Mouse (Mus musculus): Measurements from ENCODE around the gene Kif5c.
A peak's percentile ranks its signal among the peaks of the same experiment; 100 is the strongest.

Gene Kif5c

DNA sequence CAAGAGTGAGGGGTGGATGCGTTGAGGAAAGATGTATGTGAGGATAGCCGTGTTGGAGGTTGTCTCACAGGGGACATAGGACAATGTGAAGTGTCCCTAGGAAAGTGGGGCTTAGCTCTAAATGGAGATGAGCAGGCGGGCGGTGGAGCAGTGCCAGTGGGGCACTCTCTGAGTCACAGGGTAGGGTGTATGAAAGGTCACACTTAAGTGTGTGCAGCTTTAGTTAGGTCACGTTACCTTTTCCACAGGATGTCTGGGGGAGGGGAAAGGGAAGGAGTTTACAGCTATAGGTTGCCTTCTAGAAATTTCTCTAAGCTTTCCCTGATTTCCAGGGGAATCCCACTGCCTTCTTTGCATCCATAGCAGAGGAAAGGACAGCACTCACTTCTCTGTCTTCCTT lies 170.4 kb downstream of the Kif5c start:
- no peak for DNase-seq (ENCODE audit: low read depth)

DNA sequence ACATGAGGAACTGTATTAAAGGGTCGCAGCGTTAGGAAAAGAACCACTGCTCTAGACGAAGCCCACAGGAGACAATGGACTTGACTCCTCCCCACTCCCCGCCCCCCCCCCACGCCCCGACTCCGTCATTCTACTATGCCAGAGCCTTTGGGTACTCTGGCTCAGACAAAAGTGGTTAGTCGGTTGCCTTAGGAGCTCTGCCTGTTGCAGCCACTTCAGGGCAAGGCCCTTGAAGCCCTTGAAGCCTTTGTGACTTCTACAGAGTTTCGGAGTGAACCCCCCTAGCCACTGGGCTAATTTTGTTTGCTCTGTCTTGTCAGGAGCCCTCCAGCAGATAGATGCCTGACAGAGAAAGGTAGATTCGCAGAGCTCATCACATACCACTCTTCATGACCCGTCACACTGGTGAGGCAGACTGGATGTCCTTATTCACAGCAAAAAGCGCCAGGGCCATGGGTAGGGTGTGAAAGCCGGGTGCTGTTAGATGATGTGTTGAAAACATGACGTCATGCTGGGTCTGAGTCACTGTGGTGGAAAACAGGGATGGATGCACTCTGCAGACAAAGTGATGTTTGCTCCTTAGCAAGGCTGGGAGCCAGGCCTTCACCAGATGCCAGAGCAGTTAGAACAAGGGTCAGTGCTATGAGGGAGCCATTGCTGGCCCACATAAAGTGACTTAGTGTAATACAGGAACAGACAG lies 178.5 kb downstream of the Kif5c start:
- DNase-seq (ENCODE audit: low read depth), result no peak

DNA sequence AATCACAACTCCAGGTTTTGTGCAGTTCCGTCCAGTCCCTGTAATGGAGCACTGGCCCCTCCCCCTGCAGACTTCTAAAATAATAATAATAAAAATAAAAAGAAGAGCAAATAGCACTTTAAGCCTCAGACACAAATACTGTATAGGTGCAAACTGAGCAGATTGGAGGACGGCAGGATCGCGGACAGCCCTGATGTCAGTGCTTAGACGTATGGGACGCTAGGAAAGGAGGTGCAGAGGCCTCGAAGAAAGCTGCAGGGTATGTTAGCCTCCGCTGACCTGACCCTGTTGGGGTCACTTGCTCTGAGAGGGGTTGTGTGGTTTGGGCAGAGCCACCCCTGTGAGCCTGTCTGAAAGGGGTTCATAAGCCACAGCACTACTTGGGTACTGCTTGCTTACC lies 185.3 kb downstream of the Kif5c start:
- no peak for DNase-seq (ENCODE audit: low read depth)

DNA sequence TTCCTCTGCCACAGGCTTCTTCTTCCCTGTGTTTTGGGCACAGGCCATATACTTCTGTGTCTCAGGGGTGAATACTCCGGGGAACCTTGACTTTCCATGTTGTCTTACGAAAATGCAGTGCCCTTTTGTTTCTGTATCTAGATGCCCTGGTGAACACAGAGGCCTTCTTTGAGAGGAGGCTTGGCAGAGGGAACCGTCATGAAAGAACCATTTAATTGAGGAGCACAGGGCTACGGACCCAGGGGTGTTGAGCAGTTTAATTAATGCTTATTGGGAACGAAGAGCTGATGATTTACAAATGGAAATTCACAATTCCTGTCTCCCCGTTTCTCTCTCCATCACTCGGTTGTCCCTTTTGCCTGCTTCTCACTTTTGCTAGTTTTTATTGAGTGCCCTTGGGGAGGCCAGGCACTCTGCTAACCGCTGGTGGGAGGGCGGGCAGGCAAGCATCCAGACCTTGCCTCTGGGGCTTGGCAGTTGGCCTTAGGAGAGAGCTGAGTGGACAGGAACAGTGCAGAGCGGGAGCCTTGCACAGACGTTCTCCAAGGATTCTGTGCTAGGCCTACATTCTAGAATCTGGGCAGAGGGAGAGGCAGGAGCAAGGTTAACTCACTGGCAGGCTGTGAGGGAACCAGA lies 186.8 kb downstream of the Kif5c start:
- no peak for DNase-seq (ENCODE audit: low read depth)

DNA sequence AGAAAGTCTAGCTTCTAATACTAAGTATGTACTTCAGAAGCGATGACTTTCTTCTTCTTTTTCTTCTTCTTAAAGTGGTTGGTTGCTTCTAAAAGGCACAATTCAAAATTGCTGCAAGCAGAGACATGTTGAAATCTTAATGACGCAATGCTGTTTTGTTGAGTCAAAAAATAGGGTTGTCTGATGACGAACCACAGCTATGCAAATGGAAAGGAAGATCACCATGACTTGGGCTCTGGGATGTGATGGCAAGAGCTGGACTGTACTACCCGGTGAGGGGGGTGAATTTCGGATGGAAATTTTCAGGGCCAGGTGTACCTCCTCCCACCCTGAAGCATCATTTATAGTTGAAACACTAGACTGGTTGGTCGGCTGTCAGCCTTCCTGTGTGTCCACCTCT lies 190.4 kb downstream of the Kif5c start:
- DNase-seq (ENCODE audit: low read depth), result peak; percentile 88

DNA sequence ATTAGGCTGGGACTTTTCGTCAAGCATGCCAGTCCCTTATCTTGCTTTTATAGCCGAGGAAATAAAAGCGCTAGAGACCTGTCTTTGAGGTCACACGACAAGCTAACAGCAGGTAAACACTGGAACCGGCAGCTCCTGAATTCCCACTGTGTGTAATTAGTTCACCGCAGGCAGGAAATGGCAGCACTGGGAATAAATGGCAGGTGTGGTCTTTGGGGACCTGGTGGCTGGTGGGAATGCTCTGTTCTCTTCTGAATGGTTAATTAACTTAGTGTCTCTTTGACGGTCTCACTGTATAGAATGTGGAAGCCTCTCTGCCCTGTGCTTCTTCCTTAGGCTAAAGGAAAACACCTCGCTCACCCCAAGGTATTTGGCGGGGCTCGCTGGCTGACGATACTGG lies 192.3 kb downstream of the Kif5c start:
- no peak for DNase-seq (ENCODE audit: low read depth)

DNA sequence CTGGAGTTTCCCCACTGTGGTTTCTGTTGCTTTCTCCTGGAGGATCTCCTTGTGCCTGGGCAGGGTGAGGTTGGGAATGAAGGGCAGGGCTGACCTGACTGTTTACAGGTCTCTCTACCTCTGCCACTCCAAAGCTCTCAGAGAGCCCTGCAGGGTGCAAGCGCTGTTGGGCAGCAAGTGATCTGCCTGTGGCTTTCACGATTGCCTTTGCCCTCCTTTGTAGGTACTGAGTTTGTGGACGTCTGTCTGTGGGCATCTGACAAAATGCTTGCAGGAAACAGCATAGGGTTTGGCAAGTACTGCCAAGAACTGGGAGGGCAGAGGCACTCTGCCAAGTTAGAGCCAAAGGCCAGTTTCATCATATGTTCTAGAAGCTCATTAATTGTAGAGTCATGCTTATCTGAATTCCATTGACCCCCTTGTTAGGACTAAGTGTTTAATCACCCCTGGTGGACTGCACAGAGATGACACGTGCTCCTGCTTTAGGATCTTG lies 192.8 kb downstream of the Kif5c start:
- peak; percentile 99 for DNase-seq (ENCODE audit: low read depth)

DNA sequence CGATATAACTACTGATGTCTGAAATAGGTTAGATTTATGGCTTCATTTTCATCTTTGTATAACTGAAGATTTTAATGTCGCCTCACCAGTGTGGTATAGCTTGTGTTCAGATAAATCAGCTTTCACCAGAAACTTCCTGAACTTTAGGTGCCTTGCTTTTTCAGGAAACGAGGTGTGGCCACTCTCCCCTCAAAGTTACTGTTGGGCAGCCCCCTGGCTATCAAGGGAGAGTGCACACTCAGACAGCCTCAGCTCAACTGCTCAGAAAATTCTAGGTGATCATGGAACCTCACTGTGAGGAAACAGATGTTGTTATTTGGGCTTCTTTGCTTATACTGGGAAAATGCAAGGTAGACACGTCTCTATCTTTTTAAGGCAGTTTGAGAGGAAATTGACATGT lies 194.1 kb downstream of the Kif5c start:
- DNase-seq (ENCODE audit: low read depth), result peak; percentile 90

DNA sequence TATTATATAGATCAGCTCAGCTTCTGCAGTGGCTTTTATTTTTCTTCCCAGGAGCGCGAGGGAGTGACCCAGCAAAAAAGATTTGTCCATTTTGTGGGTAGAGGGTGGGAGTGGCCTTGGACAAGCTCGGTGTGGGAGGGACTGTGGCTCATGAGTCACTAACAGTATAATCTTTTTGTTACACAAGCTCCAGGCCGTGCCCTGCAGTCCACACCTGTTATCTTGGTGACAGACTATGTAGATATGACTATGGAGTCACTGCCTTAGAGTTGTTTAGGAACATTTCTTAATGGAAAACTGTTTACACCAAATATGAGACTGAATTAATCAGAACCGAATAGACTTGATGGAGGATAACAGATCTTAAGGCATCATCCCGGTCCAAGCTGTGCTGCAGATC lies 194.9 kb downstream of the Kif5c start:
- DNase-seq (ENCODE audit: low read depth), result peak; percentile 97

DNA sequence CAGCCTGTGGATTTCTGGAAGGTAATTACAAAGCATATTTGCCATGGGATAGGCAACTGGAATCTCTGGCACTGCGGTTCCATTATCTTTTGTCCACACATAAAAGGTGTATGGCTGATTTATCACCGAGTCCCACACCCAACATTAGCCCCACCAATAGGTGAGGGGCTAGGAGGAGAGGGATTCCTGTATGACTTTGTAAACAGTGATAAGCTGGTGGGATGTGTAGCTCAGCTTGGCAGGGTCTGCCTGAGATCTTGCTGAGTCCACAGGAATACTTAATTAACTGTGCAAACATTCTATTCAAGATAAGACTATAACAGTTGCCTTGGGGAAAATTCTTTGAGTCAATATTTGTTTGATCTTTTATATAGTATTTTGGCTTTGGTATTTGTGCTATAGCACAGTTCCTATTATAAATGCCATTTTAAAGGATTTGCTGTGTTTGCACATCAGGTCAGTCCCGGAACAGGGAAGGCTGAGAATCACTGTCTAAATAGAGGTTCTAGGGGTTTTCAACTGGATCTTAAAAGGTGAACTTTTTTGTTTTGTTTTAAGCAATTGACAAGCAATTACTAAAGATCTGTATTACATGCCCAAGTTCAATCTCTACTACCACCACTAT lies 196.7 kb downstream of the Kif5c start:
- no peak for DNase-seq (ENCODE audit: low read depth)

DNA sequence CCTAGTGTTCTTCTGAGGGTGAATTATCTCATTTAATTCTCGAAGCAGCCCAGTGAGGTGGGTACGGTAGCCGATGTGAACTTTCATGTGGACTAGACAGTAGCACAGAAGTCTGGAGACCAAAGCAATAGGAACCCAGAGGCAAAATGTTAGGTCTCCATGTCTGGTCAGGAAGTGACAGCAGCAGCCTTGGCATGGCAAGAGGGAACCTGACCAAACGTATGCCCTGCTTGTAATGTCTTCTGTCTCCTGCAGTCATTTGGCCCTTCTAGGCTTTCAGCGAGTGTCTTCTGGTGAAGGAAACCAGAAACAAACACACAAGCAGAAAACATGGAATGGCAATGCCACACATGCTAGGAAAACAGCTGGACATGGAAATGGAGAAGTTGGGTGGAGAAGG lies 197.5 kb downstream of the Kif5c start:
- no peak for DNase-seq (ENCODE audit: low read depth)

DNA sequence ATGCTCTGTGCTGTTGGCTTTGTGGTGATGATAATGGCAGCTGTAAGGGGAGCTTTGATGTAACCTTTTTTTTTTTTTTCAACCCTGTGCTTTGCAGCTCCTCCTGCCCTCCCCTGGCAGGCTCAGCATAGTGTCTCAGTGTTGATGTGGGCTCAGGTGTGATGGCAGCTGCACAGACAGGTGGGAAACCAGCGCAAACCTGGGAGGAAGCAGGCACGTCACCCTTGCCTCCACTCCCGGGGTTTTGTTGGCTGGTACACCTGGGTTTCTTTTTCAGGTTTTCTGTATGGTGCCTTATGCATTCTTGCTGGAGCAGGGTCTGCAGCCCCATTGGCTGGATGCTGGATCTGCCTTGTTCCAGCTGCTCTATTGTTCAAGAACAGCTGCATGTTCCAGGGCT lies 198.1 kb downstream of the Kif5c start:
- DNase-seq (ENCODE audit: low read depth), result no peak

DNA sequence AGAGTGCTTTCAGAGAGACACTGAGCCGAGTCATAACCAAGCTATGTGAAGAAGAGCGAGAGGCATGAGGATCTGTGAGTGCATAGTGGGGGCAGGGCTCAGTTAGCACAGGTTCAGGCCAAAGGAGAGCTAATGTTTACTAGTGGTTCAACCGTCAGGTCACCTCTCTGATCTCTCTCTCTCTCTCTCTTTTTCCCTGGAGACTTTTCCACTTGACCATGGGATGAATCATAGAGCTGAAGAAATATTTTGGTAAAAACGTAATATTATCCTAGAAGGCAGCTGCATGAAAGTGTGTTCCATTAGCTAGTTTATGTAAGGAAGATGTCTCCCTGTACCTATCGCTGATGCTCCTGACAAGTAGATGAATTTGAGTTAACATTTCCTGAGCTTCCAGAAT lies 199.0 kb downstream of the Kif5c start:
- DNase-seq (ENCODE audit: low read depth), result no peak

DNA sequence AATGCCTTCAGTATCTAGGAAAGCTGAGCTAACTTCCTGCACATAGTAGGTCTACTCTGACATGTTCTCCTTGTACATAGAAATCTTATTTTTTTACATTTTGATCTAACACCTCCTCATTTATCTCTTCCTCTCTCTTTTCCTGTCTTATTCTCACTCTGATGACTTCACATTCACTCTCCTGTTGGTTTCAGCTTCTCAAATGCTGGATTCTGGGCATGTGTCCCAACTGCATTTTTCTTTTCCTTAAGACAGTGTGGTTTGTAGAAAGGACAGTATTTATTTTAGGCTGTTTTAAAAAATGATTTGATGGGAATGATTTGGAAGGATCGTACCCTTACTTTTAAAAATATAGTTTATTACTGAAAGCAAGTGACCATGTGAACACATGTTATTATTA lies 203.2 kb downstream of the Kif5c start:
- DNase-seq (ENCODE audit: low read depth), result no peak

Data from 416B (cell line).